Mouse (Mus musculus) megakaryocyte progenitor cell, adult 5-6 weeks (primary cell): ENCODE measurements around the gene Tbc1d15. TPM values are rescaled to one million over a fixed set of nuclear protein-coding genes. Genes with fewer than 3 reads are reported as not detected.
A peak's percentile ranks its signal among the peaks of the same experiment; 100 is the strongest.
"Not testable (repeated sequence)": the region's sequence is repeated elsewhere in the genome, so short reads cannot be mapped to it uniquely, and the experiment has no call there.

Experiments
- ATAC-seq: replicated peaks from 2 replicates; pipeline ENCODE4 v1.8.0; 2016; ENCODE audit warnings: mild to moderate bottlenecking, moderate TSS enrichment, inconsistent platforms; ENCODE audit not compliant: poor library complexity
- total RNA-seq, 2 experiments: library from RNA; stranded (forward) in 1 of 2; stranded (reverse) in 1 of 2; fragments of 157-497, 149-512 nt in 1 of 2; fragments of 200-1000 nt in 1 of 2; gene quantifications; 2 replicates each; pipeline versions ENCODE4 v1.2.3 to v1.2.4; 2015 to 2017

Gene Tbc1d15
- total RNA-seq, 2 experiments from 2014 or later = 39.5 to 83.1 TPM

DNA sequence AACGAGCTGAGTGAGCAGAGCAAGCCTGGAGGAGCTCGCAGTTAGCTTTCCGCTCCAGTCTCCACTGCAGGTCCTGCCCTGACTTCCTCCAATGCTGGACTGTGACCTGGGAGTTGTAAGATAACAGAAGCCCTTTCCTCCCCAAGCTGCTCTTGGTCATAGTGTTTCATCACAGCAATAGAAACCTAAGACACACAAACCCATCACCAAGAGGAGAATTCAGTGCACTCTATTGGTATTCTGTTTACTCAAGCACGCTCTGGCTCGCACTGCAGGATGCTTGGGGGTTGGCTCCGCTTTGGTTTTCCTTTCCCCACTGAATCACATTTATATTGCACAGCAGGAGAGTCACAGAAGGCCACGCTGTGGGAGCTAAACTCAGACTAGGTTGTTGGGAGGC, 3.2 kb downstream of the Tbc1d15 start:
- ATAC-seq = peak; percentile 4; the same call in 1 of the 2 replicates

GRCm38 (mm10) chr10:115245488-115245887, 5.8 kb downstream of the Tbc1d15 start:
- peak; percentile 30 for ATAC-seq

GRCm38 (mm10) chr10:115241082-115241595, 10.1 kb downstream of the Tbc1d15 start:
- ATAC-seq = peak; percentile 50

GRCm38 (mm10) chr10:115237931-115238330, 13.3 kb downstream of the Tbc1d15 start:
- no peak for ATAC-seq

GRCm38 (mm10) chr10:115236733-115237132, 14.5 kb downstream of the Tbc1d15 start:
- peak; percentile 89 for ATAC-seq

- no peak for ATAC-seq
Measured at GRCm38 (mm10) chr10:115235501-115235900, 15.8 kb downstream of the Tbc1d15 start.

DNA sequence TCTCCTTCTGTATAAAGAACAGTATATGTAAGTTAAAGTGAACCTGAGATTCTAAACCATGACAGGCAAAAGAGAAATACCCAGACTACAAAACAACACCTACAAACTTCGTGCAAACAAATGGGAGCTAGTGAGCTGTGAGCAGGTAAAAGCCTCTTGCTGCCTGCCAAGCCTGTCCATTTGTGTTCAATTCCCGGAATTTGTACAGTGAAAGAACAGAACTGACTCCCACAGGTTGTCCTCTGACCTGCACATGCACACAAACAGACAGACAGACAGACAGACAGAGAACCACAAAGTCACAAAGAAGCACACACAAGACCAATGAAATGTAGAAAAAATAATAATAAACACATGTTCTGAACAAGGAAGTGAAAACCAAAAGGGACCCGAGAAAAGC, 17.5 kb downstream of the Tbc1d15 start:
- ATAC-seq = no peak

DNA sequence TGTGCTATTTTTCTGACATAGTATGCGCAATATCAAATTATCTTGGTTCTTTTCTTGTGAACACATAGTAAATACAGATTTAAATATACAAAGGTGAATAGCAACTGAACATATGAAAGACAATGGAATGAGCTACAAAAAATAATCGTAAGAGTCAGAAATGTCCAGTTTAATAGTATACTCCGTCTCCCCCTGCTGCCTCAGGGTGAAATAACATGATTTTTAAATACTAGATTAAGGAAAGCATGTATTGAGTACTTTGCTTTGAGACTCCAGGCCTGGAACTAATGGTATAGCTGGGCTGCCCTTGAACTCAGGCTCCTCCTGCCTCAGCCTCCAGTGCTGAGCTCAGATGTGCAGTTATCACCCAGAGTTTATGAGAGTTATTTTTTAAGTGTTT, 18.8 kb downstream of the Tbc1d15 start:
- peak; percentile 56; the same call in 1 of the 2 replicates for ATAC-seq

DNA sequence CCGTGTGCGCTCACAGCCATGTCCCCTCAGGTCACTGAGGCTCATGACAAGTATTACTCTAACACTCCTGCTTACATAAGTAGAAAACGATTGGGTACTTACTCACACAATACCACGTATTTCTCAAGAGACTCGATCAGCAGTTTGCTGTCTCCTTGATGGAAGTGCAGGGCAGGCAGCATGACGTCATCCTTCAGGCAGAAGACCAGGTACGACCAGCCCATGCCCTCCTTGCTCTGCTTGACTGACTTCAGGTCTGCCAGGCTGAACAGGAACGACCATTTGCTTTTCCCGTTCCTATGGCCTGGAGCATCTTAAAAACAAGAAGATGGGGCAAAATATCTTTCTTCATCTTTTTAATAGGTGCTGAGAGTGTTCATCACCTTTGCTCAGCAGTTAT, 22.2 kb downstream of the Tbc1d15 start:
- ATAC-seq = peak; percentile 20; the same call in 1 of the 2 replicates

DNA sequence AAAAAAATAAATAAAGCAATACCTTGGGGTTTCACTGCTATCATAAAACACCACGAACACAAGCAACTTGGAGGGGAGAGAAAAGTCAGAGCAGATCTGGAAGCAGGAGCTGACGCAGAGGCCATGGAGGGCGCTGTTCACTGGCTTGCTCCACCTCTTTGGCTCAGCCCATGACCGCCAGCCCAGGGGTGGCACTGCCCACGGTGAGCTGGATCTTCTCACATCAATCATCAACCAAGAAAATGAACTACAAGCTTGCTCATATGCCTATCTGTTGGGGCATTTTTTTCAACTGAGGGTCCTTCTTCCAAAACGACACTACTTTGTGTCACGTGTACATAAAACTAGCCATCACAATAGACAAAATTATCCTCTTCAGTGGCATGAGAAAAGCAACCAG, 24.7 kb downstream of the Tbc1d15 start:
- no peak for ATAC-seq

- ATAC-seq = no peak
Measured at GRCm38 (mm10) chr10:115223845-115224244, 27.4 kb downstream of the Tbc1d15 start.

- ATAC-seq = no peak
Measured at GRCm38 (mm10) chr10:115212916-115213580, 38.2 kb downstream of the Tbc1d15 start.

- ATAC-seq = no peak
Measured at GRCm38 (mm10) chr10:115205825-115206224, 45.4 kb downstream of the Tbc1d15 start.

DNA sequence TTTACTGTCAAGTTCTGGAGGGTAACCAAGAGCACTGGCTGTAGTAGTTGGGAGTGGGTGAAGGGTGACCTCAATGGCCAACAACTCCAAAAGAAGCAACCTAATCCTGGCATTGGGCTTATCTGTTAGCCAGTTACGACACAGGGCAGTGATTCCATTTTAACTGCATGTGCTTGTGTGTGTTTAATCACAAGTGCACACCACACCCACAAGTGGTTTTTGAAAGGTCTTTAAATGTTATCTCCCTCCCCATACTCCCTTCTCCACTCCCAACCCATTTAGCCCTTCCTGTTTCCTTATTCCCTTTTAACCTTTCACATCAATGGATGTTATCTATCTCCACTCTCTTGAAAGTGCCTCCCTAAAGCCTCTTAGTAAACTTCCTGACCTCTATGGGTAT, 46.0 kb downstream of the Tbc1d15 start:
- ATAC-seq = peak; percentile 42; the same call in 1 of the 2 replicates

DNA sequence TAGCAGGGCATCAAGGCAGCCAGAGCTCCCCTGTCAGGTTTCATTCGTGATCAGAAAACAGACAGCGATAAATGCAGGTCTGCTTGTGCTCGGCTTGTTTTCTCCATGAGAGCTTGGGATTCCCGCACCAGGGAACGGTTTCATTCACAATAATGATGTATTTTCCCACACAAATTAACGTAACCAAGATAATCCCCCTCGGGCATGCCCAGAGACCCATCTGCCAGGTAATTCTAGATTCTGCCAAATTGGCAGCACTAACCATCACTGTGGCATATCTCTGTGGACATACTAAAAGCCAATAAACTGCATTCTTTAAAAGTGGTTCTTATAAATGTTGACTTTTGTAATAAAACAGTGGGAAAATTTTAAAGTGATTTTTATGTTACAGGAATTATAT, 60.1 kb downstream of the Tbc1d15 start:
- ATAC-seq = no peak

DNA sequence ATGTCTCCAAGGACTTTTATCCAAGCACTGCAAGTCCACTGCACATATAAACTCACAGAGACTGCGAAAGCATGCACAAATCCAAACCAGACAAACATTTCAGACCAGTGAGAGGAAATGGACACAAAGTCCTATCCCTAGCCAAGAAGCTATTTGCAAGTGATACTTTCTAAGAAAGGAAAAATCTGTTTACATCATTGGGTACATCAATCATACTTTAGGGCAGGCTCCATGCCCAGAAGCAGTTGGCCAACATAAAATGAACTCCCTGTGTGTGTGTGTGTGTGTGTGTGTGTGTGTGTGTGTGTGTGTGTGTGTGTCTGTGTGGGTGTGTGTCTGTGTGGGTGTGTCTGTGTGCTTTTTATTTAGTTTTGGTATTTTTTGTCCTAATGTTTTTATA, 63.9 kb downstream of the Tbc1d15 start:
- no peak for ATAC-seq

DNA sequence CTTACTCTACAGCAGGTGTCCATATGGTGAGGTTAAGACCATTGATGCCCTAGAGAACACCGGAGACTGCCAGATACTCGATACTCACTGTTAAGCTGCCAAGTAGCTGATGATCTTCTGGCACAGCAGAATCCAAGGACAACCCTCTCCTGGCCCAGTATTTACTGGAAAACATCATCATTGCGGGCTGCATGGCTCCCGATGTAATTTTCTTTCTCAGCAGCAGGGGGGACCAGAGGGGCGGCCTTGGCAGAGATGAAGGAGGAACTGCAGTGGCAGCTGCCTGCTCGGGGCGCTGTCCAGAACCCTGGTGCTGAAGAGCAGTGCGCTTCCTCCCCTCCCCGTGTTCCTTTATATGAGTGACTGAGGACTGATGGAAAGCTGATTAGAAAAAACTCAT, 66.6 kb downstream of the Tbc1d15 start, which contains the start of gene Tph2:
Gene Tph2, minus strand, starts transcription at position 326 of the 400 bp plus-strand sequence.
- peak; percentile 100 for ATAC-seq

DNA sequence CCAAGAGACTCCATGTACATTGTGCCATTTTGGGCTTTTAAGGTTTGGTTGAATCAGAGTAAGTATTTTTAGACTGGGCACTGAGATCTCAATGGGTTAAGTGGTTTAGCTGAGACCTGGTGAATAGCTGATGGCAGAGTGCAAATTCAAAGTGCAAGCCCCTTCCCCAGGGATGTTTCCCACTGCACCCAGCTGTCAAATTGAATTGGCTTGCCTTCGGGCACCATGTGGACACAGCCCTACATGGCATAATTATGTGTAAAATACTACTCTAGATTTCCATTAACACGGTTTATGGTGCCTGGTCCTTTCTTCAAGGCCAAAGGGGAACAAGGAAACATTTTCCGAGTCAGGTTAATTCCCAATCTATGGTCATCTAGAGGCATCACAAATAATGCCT, 70.2 kb downstream of the Tbc1d15 start:
- ATAC-seq = no peak

- not testable (repeated sequence) for ATAC-seq
Measured at GRCm38 (mm10) chr10:115178019-115178418, 73.2 kb downstream of the Tbc1d15 start.

DNA sequence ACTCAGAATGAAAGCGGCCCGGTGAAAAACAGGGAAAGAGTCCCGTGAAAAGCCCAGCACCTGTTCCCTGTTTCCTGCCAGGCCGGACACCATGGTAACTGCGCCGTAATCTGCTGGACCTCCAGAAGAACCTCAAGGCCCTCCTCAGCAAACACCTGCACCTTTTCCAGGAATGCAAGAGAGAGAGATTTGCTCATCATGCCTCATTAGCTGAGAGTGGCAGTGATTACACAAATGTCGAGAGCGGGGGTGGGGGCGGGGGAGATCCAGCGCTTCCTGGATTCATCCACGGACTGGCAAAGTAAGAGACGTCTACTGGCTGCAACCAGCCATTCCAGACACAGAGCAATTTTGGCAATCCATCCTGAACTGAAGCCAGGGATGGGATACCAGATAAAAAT, 75.7 kb downstream of the Tbc1d15 start:
- ATAC-seq = no peak

DNA sequence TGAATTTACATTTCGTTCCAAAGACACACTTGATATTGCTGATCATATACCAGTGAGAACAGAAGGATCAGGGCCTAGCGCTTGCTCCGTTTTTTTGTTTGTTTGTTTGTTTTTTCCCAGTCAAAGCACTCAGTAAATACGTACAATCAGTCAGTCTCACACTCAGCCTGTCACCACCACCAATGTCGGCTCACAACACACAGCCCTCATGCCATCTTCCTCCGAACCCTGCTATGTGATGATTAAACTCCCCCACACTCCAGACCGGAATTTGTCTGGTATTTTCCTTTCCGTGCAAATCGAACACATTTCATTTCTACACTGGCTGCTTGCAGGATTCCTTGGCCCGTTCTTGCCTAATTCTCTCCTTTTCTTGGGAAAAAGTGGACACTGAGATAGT, 77.9 kb downstream of the Tbc1d15 start:
- no peak for ATAC-seq

GRCm38 (mm10) chr10:115171351-115171818, 79.9 kb downstream of the Tbc1d15 start:
- peak; percentile 81 for ATAC-seq
